Mouse (Mus musculus) stomach, postnatal 0 days (tissue): ENCODE measurements at regions not wholly inside any gene's neighbourhood (a gene's known extent, or its start where the extent isn't known, plus 50 kb on each side); places are given as distances from the start of the nearest gene placed in this dataset.

Source experiments
- ATAC-seq: fragments of 200-750 bp; cut with Nextera tagmentation; 2 replicates; pipeline ENCODE4 v1.8.0; 2017; ENCODE audit not compliant: low FRiP score, low TSS enrichment
- DNase-seq: peaks from one replicate; pipeline ENCODE4 v3.0.0-alpha.2; 2016; ENCODE audit warnings: low spot score
- H3K27ac ChIP-seq: fragments of 300-500 bp; sonication (generic); replicated peaks from 2 replicates; pipeline ENCODE4 v1.5.1; 2014; ENCODE audit warnings: mild to moderate bottlenecking, control low read depth
- H3K27me3 ChIP-seq: fragments of 300-500 bp; sonication (generic); 2 replicates; pipeline ENCODE4 v1.6.1; 2014; ENCODE audit warnings: low read length; ENCODE audit not compliant: control insufficient read depth, insufficient read depth
- H3K36me3 ChIP-seq: fragments of 300-500 bp; sonication (generic); 2 replicates; pipeline ENCODE4 v1.6.1; 2014; ENCODE audit warnings: low read length, mixed read lengths; ENCODE audit not compliant: control insufficient read depth, insufficient read depth
- H3K4me1 ChIP-seq: fragments of 300-500 bp; sonication (generic); replicated peaks from 2 replicates; pipeline ENCODE4 v1.6.1; 2014; ENCODE audit warnings: antibody characterized with exemption; ENCODE audit not compliant: control insufficient read depth, insufficient read depth
- H3K4me2 ChIP-seq: fragments of 300-500 bp; sonication (generic); replicated peaks from 2 replicates; pipeline ENCODE4 v1.6.1; 2014; ENCODE audit warnings: low read depth, mild to moderate bottlenecking, control low read depth, moderate library complexity
- H3K4me3 ChIP-seq: fragments of 300-500 bp; sonication (generic); 2 replicates; pipeline ENCODE4 v1.5.1; 2014; ENCODE audit warnings: low read depth, low read length, control low read depth
- H3K9ac ChIP-seq: fragments of 300-500 bp; sonication (generic); 2 replicates; pipeline ENCODE4 v1.6.1; 2014; ENCODE audit warnings: mild to moderate bottlenecking, low read length, control low read depth, mixed read lengths
- H3K9me3 ChIP-seq: fragments of 300-500 bp; sonication (generic); 2 replicates; pipeline ENCODE4 v1.6.1; 2016; ENCODE audit warnings: low read length; ENCODE audit not compliant: control insufficient read depth
- CTCF ChIP-seq: IDR thresholded peaks from 2 replicates; pipeline ENCODE4 v1.5.1; 2016; ENCODE audit warnings: antibody characterized with exemption, low read depth, mild to moderate bottlenecking, moderate library complexity
- EP300 ChIP-seq: optimal IDR thresholded peaks from 2 replicates; pipeline ENCODE3; 2016; ENCODE audit warnings: antibody characterized with exemption
- WGBS: fragments of 180-500 bp; shearing (Covaris S2); extraction: QIAGEN DNeasy Blood & Tissue Kit; methylation state at CpG from one replicate; pipeline ENCODE4 v1.1.7; 2014; 5-methylcytosine and 5-hydroxymethylcytosine counted together

GRCm38 (mm10) chr8:89295686-89296085, 251.7 kb upstream of the Sall1 start:
- Histone ChIP-seq H3K27me3 (no peaks in the 10 kb centered on the region), H3K4me2 (no peak overlapping the region), H3K27ac (no peak overlapping the region), H3K4me1 (no peaks in the 10 kb centered on the region), H3K9me3 (no peaks in the 10 kb centered on the region), H3K36me3 (no peaks in the 10 kb centered on the region), H3K9ac (no peak overlapping the region), H3K4me3 (no peak overlapping the region)
- DNase-seq (no peak), ATAC-seq (no peak)
- 61% methylated on average over 5 of the region's 5 CpGs for WGBS
- TF ChIP-seq CTCF (no peak), EP300 (no peak)

DNA sequence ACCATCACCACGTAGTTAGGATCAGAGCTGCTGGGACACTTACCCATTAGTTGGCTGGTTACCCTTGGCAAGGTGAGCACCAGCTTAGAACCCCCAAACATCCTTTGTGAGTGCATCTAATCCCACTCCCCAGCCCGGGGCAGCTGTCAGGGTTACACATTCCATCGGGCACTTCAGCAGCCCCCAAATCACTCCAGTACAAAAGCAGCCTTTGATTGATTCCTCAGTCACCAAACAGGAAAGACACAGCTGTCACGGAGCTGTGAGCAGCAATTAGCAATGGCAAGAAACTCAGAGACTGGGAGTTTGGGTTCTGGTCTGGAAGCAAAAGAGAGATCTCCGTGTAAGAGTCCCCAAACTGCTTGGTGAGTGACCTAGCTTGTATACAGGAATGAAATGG, 245.1 kb upstream of the Sall1 start:
- WGBS: 13% methylated on average over 5 of the region's 5 CpGs
- no peaks in the 10 kb centered on the region for H3K27me3 ChIP-seq
- H3K9me3 ChIP-seq: no peaks in the 10 kb centered on the region
- no peak overlapping the region for H3K27ac ChIP-seq
- no peak overlapping the region for H3K9ac ChIP-seq
- H3K4me1 ChIP-seq: no peaks in the 10 kb centered on the region
- DNase-seq (no peak), ATAC-seq (no peak)
- H3K4me3 ChIP-seq: no peak overlapping the region
- TF ChIP-seq CTCF: no peak
- TF ChIP-seq EP300: no peak
- no peaks in the 10 kb centered on the region for H3K36me3 ChIP-seq
- no peak overlapping the region for H3K4me2 ChIP-seq

DNA sequence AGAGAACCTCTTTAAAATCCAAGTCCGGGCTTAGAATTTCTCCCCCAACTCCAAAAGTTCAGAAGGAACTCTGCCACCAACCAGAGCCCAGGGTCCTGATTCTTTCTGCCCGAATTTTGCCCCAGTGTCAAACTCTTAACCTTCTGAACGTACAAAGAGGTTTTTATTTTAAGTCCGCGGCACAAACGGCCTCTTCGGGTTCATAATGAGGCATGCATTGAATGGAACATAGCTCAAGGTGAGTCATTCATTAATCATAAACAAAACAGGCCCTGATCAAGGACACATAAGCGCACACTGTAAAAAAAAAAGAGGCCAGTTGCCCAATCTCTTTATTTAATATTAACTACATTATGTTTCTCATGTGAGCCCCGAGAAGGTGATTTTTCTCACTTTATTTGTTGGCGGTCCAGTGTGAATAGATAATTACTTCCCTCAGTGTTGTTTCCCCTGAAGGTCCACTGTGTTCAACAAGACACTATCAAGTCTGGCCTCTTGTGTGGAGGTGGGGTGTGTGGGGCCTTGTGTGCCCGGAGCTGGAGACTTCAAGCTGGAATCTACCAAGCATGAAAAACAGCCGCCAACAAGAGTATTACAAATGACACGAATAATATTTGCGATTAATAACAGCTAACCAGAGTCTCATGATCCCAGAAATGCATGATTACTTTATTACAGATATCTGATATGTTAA, 241.1 kb upstream of the Sall1 start:
- ATAC-seq: no peak
- WGBS: 66% methylated on average over 14 of the region's 14 CpGs

DNA sequence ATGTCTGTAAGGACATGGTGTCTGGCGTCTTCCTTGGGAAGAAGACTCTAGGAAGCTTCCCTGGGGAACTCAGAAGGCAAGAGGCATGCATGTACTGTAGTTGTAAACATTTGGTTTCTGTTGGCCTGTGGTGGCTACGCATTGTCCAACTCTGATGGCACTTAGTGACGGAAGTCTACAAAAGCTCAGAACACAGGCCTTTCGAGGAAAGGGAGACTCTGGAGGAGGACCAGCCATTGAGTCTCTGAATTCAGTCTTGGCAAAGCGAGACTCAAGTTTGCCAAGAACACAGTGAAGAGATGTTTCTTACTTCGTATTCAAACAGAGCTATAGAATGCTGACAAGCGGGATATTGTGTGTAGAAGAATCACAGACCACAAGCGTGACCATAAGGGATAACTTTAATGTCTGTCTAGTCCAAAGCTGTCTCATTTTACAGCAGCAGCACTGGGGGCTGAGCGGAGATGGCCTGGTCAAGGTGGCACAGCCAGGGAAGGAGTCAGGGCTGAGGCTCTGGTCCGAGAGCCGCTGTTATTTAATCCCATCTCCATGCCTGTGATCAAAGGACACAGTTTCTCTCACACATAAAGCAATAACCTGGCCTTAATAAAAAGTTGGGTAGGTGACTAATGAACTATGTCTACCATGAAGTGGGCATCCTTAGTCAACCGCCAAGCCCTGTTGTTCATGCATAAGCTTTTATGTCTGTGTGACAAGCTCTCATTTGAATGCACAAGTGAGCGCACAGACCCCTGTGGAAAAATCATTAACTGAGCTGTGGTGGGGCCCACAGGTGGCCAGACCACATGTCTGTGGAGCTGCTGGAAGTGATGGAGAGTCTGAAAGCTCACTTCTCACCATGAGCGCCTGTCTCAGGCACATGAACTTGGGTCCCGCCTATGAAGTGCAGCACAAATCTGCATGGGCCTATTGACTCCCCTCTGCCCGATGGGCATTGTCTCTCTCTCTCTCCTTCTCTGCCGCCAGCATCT, 239.4 kb upstream of the Sall1 start:
- no peak for DNase-seq
- Histone ChIP-seq H3K4me3 (no peak overlapping the region), H3K27ac (no peak overlapping the region), H3K9me3 (no peaks in the 10 kb centered on the region), H3K4me1 (no peaks in the 10 kb centered on the region), H3K27me3 (no peaks in the 10 kb centered on the region), H3K4me2 (no peak overlapping the region), H3K9ac (no peak overlapping the region), H3K36me3 (no peaks in the 10 kb centered on the region)
- WGBS: 80% methylated on average over 17 of the region's 17 CpGs
- no peak for TF ChIP-seq EP300
- no peak for TF ChIP-seq CTCF
- no peak for ATAC-seq

More for the DNA sequence above, 241.1 kb upstream of the Sall1 start:
- H3K9ac ChIP-seq: no peak overlapping the region
- no peak for TF ChIP-seq EP300
- no peak for TF ChIP-seq CTCF
- no peak overlapping the region for H3K4me2 ChIP-seq
- no peaks in the 10 kb centered on the region for H3K27me3 ChIP-seq
- H3K9me3 ChIP-seq: no peaks in the 10 kb centered on the region
- DNase-seq: no peak
- H3K4me3 ChIP-seq: no peak overlapping the region
- no peaks in the 10 kb centered on the region for H3K4me1 ChIP-seq
- H3K27ac ChIP-seq: no peak overlapping the region
- no peaks in the 10 kb centered on the region for H3K36me3 ChIP-seq

DNA sequence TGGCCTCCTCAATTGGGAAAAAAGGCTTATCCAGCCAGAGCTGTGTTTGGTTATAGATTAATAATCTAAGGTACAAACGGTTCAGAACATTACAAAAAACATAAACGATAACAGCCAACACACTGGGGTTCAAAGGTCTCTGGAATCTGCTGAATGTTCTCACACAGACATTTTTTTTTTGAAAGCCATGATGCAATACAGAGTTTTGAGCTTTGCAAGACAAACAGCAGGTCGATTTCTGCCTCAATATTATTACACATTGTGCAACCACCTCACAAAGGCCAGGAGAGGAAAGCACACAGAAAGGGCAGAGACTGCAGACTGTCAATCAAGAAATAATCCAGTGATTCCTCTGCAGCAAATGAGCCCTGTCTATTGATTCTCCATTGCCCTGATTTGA, 235.9 kb upstream of the Sall1 start:
- no peaks in the 10 kb centered on the region for H3K27me3 ChIP-seq
- H3K9ac ChIP-seq: no peak overlapping the region
- WGBS: 36% methylated on average over 3 of the region's 3 CpGs
- H3K9me3 ChIP-seq: no peaks in the 10 kb centered on the region
- H3K27ac ChIP-seq: no peak overlapping the region
- no peak for ATAC-seq
- no peaks in the 10 kb centered on the region for H3K36me3 ChIP-seq
- TF ChIP-seq EP300 (no peak), CTCF (no peak)
- no peaks in the 10 kb centered on the region for H3K4me1 ChIP-seq
- H3K4me2 ChIP-seq: no peak overlapping the region
- DNase-seq: no peak
- no peak overlapping the region for H3K4me3 ChIP-seq

DNA sequence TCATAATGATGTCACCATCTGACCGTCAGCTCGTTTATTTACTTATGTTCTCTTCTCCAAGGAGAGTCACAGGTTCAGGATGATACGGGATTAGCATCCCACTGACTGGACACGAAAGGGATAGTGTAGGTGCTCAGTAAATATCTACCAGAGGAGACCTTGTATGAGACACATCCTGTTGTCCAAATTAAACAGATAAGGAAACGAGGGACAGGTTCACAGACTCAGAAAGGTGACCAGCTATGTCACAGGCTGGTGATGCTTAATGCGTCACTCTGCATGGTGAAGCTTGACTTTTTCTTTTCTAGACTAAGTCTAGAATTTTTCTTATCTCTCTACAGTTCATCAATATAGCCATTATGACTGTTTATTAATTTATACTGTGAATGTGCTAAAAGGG, 235.2 kb upstream of the Sall1 start:
- no peaks in the 10 kb centered on the region for H3K36me3 ChIP-seq
- H3K4me1 ChIP-seq: no peaks in the 10 kb centered on the region
- no peak for TF ChIP-seq CTCF
- no peak for TF ChIP-seq EP300
- no peak overlapping the region for H3K4me3 ChIP-seq
- no peaks in the 10 kb centered on the region for H3K27me3 ChIP-seq
- WGBS: 81% methylated on average over 6 of the region's 6 CpGs
- H3K9ac ChIP-seq: no peak overlapping the region
- H3K9me3 ChIP-seq: no peaks in the 10 kb centered on the region
- H3K27ac ChIP-seq: no peak overlapping the region
- H3K4me2 ChIP-seq: no peak overlapping the region
- ATAC-seq: no peak
- DNase-seq: no peak
